Mouse (Mus musculus) mouse embryonic stem cell (cell line): ENCODE measurements at regions not wholly inside any gene's neighbourhood (a gene's known extent, or its start where the extent isn't known, plus 50 kb on each side); places are given as distances from the start of the nearest gene placed in this dataset.
"Not testable (repeated sequence)": the region's sequence is repeated elsewhere in the genome, so short reads cannot be mapped to it uniquely, and the experiment has no call there.

Experiments used
- in situ Hi-C, 2 experiments: fragments of 300-500 bp; cut with MboI; formaldehyde crosslinking; loops; 1 replicate in 1 of 2; 3 replicates in 1 of 2; pipeline ENCODE4 v1.14.3; 2019 to 2020; ENCODE audit warnings: low sequenced_read_pairs in 2 of 2, low pct_unique_long_range_greater_than_20kb in 1 of 2, mixed read lengths in 1 of 2; ENCODE audit not compliant: unreplicated experiment in 1 of 2

- in situ Hi-C loops = no loop called here
Measured at GRCm38 (mm10) chr5:77827971-77828370, 420.1 kb upstream of the Igfbp7 start.

DNA sequence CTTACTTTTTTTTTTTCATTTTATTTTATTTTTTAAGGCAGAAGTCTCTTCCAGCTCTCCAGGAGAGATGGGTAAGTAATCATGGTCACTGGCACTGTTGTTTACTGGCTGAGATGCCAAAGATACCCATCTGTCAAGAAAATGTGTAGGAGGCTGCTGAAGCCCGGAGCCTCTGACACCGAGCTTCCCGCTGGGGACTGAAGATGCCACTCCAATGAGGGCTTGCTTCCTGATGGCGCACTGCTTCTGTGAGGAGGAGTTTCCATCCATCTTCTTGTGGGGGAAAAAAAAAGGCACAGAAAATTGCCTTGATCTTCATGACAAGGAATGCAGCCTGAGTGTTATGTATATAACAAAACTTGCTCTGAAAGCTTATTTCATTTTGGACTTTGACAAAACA is 418.2 kb upstream of the Igfbp7 start:
- in situ Hi-C loops = no loop called here

DNA sequence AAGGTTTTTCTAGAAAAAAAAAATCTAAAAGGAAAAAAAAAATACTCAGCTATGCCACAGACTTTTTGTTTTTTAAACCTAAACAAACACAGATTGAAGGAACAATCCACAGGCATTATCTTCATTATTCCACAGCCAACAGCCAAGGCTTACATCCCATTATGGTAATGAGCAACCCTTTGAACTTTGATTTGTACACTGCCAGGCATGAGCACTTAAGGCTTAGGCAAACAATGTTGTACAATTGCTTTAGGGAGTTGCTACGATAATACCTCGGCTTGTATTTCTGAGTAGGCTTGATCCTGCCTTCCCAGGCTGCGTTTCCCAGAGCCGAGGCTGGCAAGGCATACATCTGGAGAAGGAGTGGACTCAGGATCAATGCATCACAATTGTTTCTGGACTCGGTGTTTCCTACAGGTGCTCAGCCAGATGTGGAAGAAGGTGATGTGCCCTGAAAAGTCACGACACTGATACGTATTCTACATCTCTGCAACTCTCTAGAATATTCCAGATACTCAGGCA is 409.0 kb upstream of the Igfbp7 start:
- in situ Hi-C loops = no loop called here

DNA sequence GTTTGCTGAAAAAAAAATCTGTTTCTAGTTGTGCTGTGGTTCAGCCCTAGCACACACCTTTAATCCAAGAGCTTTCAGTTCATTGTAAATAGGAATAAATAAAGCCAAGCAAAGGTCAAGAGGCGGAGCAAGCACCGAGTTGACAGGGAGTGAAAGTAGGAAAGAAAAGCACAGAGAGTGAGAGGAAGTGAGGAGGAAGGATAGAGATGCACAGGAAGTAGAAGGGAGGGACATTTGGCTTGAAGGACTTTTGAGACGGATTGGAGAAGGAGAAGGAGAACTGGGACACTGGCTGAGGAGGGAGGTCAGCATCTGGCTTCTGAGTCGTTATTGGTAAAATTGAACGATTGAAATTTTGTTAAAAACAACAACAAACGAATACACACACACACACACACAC is 402.0 kb upstream of the Igfbp7 start:
- in situ Hi-C loops = no loop called here

- in situ Hi-C loops = no loop called here
Measured at GRCm38 (mm10) chr5:77807726-77808125, 399.9 kb upstream of the Igfbp7 start.

GRCm38 (mm10) chr5:77806334-77807157 is 398.7 kb upstream of the Igfbp7 start:
- in situ Hi-C loops = no loop called here

DNA sequence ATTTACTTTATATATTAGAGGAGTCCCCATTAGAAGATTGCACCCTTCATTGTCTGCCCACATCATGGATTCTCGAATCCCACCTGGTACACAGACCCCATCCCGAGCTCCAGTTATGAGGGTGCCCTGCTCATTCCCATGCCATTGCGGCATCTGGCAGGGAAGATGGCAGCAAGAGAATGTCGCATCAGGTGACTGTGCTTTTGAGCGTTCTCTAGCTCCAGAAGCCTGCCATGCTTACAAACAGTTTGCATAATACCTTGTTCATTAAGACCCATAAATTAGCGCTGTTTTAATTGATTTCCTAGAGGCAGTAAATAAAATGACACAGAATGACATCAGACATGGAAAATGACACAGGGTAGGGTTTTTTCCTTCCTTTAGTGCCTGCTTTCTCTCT is 398.0 kb upstream of the Igfbp7 start:
- in situ Hi-C loops = no loop called here

GRCm38 (mm10) chr5:77805303-77805702 is 397.5 kb upstream of the Igfbp7 start:
- in situ Hi-C loops = no loop called here

- in situ Hi-C loops = no loop called here
Measured at GRCm38 (mm10) chr5:77804113-77804512, 396.3 kb upstream of the Igfbp7 start.

GRCm38 (mm10) chr5:77803562-77803961 is 395.7 kb upstream of the Igfbp7 start:
- in situ Hi-C loops = no loop called here

- in situ Hi-C loops = loop anchor here in 1 of 2 experiments (25.0 kb wide), 1 partner anchor 335 kb away; no protein-coding TSS in a partner anchor
Measured at GRCm38 (mm10) chr5:77796960-77797359, 389.1 kb upstream of the Igfbp7 start.

GRCm38 (mm10) chr5:77795766-77796165 is 387.9 kb upstream of the Igfbp7 start:
- in situ Hi-C loops = loop anchor here in 1 of 2 experiments (25.0 kb wide), 1 partner anchor 333 kb away; no protein-coding TSS in a partner anchor

DNA sequence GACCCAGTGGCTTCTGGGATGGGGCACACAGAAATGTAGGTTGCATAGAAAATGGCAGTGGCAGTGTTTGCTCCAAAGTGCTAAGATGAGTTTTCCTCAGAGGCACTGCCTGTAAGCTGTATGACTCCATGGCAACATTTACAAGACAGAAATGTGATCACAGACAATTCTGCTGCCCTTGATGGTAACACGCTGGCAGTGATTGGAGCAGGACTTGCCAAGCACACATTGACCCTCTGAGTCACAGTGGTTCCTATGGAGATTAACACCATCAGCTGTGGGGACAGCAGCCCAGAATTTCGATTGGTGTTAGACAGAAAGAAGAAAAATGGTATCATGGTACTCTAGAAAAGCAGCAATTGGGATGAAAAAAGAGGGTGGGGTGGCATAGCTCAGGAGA is 376.1 kb upstream of the Igfbp7 start:
- in situ Hi-C loops = loop anchor here in 1 of 2 experiments (25.0 kb wide), 1 partner anchor 322 kb away; no protein-coding TSS in a partner anchor

DNA sequence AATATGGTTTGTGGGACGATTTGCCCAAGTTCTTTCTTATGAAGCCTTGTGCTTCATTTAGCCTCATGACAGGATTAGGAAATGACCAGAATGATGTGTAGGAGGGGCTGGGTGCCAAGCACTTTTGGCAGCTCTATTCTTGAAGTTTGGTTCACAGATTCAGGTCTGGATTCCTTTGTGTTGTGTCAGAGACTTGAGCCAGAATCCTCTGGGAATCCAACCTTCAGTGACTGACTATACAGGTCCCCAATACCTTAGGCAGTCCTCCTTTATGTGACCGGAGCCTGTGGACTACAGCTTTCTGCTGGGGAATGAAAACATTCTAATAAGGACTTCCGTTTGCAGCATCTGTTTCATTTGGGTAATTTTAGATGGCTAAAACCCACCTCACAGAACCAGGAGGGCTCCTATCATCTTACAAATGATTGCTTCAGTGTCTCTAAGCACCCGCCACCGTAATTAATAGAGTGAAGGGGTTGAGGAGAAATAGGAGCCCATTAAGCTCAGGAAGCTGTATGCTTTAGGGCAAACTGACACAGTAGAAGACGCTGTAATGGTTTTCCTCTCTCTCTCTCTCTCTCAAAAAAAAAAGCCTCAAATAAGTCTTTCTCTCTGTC is 354.7 kb upstream of the Igfbp7 start:
- in situ Hi-C loops = no loop called here

- in situ Hi-C loops = no loop called here
Measured at GRCm38 (mm10) chr5:77762013-77762412, 354.2 kb upstream of the Igfbp7 start.

GRCm38 (mm10) chr5:77748933-77749332 is 341.1 kb upstream of the Igfbp7 start:
- in situ Hi-C loops = no loop called here

- in situ Hi-C loops = no loop called here
Measured at GRCm38 (mm10) chr5:77746604-77747003, 338.8 kb upstream of the Igfbp7 start.

- in situ Hi-C loops = no loop called here
Measured at GRCm38 (mm10) chr5:77743467-77743866, 335.6 kb upstream of the Igfbp7 start.

- in situ Hi-C loops = not testable (repeated sequence)
Measured at GRCm38 (mm10) chr5:77730286-77730685, 322.4 kb upstream of the Igfbp7 start.

GRCm38 (mm10) chr5:77681592-77681991 is 273.8 kb upstream of the Igfbp7 start:
- in situ Hi-C loops = no loop called here
